Mouse (Mus musculus) mature B cell (primary cell): ENCODE results near the gene Nlgn1.

ENCODE experiments used
- in situ Hi-C: fragments of 300-500 bp; cut with MboI; formaldehyde crosslinking; loops from 2 replicates; pipeline ENCODE4 v1.14.3; 2019

Nlgn1 gene

DNA sequence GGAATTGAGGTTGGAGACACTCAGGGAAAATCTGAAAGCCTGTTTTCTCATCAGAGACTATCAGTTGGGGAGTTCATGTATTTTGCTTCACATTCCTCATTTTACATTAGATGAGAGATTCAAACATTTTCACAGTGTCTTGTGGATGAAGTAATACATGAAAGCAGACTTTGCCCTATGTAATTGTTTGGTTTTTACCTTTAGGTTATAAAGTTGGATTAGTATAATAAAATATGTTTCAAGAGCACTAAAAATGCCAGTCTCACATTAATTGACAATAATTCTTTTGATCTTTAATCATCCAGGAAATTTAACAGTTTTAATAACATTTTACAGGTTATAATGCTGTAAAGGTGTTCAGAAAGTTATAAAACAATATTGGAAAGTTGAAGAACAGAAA, 262.9 kb downstream of the Nlgn1 start:
- in situ Hi-C loops = no loop called here

DNA sequence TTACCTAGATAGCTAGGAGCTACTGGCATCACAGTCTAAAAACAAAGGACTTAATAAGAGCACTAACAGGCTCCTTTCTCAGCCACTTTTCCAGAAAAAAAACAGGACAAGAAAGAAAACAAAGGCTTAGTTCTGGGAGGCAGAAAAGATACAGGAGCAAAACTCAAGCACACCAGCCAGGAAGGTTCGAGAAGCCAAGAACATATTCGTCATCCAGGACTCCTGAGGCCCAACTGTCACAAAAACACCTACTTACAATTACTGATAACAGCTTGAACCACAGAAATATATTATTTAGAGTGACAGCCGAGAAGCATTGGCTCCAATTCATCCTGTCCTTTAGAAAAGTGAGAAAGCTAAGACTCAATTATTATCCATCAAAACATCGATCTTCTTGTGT, 281.5 kb downstream of the Nlgn1 start:
- in situ Hi-C loops = no loop called here

DNA sequence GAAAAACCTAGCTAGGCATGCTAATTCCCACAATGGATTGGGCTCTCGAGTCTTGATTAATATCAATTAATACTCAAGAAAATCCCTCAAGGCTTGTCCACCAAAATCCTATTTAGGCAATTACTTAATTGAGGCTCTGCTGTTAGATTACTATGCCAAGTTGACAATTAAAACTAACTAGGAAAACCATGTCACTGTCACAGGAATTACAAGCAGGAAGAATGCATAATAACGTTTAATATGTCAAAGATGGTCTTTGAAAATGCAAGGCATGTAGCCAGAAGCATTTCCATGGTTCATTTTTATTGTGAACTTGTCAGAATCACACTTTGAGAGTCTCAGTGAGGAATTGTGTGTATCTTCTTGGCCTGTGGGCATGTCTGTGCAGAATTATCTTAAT, 289.3 kb downstream of the Nlgn1 start:
- in situ Hi-C loops = no loop called here

GRCm38 (mm10) chr3:26039696-26040095, 292.6 kb downstream of the Nlgn1 start:
- in situ Hi-C loops = no loop called here

DNA sequence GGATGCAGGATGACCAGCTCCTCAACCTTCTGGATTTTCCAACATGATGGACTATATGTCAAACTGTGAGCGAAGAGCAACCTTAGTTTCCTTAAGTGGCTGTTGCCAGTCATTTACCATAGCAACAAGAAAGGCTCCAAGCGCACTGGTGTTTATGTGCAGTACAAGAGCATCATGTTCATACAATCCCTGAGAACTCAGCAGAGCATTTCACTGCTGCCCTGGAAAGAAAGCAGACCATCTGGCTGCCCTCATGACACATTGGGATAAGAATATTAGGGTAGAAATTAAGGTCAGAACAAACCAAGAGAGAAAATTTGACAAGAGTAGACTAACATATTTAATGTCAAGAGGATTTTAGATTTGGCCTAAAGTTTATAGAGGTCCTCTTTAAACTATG, 306.2 kb downstream of the Nlgn1 start:
- in situ Hi-C loops = no loop called here

DNA sequence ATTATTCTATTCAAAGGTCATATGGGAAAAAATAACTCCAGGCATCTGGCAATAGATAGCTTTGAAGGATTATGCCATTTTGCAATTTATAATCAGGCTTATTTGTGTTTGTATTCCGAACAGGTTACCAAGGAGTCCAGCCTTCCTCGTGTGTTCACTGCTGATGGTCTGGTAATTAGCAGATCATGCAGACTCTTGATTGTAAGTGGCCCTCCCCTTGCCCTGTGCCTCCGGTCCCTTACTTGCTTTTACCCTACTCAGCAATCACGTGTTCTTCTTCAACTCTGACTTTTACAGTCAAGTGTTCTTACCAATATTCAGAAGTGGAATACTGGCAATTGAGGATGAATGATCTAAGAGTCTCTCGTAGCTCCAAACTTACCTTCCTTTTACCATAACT, 309.0 kb downstream of the Nlgn1 start:
- in situ Hi-C loops = no loop called here

GRCm38 (mm10) chr3:26021632-26022184, 310.6 kb downstream of the Nlgn1 start:
- in situ Hi-C loops = no loop called here

DNA sequence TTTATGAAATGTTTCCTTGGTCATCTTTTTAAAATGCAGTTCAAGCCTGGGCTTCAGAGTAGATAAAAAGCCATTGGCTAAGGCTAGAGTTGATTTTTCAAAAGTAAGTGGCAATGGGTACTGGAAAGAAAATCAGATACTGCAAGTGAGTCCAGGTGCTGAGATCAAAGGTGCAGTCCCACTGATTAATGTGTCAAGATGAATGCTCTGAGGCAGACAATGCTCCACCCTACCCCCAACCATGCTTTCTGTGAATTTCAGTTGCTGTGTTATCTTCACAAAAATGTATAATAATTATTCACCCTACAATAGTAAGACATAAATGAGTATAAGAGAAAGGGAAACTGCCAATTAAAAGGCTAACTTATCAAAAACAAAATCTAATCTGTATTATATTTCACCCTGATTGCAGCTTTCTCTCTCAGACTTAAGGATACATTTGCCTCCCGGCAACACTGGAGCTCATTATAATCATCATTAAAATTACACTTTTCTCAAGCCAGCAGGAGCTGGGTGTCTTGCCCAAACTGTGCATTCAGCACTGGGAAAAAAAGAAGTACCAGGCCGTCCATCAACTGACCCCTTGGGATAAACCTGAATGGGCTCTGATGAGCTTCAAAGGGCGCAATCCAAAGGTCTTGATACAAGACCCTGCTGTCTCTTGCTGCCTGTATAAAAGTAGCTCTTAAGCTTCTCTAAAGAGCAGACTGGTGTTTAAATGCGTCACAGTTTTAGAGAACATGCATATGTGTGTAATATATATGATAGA, 320.8 kb downstream of the Nlgn1 start:
- in situ Hi-C loops = no loop called here

- in situ Hi-C loops = no loop called here
Observed at GRCm38 (mm10) chr3:26002863-26003608, 329.2 kb downstream of the Nlgn1 start.

GRCm38 (mm10) chr3:26002367-26002766, 329.9 kb downstream of the Nlgn1 start:
- in situ Hi-C loops = no loop called here

DNA sequence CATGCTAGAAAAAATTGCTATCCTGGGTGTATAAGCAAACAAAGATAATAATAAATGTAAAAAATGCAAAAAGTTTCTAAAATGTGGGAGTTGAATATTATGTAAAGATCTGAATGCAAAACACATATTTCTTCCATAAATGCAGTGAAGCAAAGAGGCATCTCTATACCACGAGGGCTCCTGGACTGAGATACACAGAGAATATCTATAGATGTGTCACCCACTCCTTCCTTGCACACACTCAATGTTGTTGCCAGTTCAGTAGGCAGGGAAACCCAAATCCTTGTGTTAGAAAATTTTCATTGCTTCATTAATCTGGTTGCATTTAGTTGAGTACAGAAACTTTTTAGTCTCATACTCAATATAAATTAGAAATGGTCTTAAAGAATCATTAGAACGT, 364.7 kb downstream of the Nlgn1 start:
- in situ Hi-C loops = no loop called here

DNA sequence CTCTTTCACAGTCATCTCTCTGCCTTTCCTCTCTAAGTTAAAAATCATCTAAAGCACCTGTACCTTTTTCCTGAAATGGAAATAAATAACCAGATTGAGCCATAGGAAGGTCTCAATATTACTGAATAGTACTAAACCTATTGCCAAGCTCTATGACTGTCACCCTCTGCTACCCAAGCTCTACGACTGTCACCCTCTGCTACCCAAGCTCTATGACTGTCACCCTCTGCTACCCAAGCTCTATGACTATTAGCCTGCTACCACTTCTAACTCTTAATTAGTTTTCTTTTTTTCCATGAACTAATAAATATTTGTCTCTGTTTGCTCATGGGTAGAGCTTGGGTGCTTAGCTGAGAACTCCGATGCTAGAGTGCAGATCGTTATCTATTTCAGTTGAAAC, 368.0 kb downstream of the Nlgn1 start:
- in situ Hi-C loops = no loop called here

DNA sequence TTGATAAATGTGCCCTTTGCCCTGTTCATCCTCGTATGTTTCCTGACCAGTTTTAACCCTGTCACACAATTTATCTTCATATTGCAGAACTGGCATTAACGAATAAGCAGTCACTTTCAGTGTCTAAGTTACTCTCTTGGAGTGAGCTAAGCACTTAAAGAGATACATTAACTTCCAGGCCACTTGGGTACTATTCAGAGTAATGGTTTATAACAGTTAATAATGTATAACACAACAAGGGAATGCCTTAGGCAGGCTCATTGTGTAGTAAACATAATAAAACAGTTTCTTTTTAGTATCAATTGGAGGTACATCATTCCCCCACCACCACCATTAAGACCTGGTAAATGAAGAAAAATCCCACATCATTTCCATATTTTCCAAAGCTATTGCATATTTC, 368.7 kb downstream of the Nlgn1 start:
- in situ Hi-C loops = no loop called here

- in situ Hi-C loops = no loop called here
Observed at GRCm38 (mm10) chr3:25916535-25916934, 415.7 kb downstream of the Nlgn1 start.

GRCm38 (mm10) chr3:25914365-25915065, 417.7 kb downstream of the Nlgn1 start:
- in situ Hi-C loops = no loop called here

DNA sequence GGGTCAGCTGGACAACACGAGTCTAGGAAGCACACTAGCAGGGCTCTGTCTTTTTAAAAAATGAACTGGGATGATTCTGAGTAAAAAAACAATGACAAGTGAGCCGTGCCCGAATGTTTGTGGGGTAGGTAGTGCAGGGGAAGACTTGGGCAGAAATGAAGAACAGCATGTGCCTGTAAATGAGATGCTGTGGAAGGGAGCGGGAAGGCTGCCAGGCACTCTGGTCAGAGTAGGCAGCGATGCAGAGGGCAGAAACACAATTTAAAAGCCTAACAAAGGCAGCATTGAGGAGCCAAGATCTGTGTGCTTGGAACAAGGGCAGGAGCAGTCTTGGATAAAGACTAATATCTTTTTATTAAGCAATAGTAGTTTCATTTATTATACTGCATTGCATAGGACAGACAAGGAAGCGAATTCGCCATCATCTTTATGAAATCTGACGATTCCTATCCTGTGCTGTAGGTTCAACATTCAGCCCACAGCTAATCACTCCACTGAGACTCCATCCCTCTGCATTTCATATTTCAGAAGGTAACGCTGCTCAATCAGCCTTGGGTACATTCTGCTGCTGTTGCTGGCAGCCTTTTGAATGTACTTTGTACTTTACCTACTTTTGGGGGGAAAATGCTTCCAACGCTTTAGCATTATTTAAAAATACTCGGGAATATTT, 429.0 kb downstream of the Nlgn1 start:
- in situ Hi-C loops = no loop called here

DNA sequence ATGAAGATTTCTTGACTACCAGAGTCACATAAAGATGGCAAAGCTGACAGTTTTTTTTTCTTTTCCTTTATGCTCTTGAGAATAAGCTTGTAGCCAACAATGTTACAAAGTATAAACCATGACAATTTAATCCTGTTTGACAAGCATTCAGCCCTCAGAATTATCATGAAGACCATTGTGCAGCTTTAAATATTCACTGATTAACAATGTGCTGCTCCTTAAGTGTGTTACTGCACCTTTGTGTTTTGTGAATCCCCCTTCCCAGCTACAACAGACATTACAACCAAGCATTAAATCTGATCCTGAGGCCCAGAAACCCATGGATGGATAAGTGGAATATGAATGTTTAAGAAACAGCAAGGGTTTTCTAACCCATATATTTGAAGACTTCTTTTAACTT, 434.8 kb downstream of the Nlgn1 start:
- in situ Hi-C loops = no loop called here

GRCm38 (mm10) chr3:25884797-25885196, 447.5 kb downstream of the Nlgn1 start:
- in situ Hi-C loops = no loop called here

GRCm38 (mm10) chr3:25869161-25869560, 463.1 kb downstream of the Nlgn1 start:
- in situ Hi-C loops = no loop called here

GRCm38 (mm10) chr3:25858384-25858783, 473.9 kb downstream of the Nlgn1 start:
- in situ Hi-C loops = no loop called here

DNA sequence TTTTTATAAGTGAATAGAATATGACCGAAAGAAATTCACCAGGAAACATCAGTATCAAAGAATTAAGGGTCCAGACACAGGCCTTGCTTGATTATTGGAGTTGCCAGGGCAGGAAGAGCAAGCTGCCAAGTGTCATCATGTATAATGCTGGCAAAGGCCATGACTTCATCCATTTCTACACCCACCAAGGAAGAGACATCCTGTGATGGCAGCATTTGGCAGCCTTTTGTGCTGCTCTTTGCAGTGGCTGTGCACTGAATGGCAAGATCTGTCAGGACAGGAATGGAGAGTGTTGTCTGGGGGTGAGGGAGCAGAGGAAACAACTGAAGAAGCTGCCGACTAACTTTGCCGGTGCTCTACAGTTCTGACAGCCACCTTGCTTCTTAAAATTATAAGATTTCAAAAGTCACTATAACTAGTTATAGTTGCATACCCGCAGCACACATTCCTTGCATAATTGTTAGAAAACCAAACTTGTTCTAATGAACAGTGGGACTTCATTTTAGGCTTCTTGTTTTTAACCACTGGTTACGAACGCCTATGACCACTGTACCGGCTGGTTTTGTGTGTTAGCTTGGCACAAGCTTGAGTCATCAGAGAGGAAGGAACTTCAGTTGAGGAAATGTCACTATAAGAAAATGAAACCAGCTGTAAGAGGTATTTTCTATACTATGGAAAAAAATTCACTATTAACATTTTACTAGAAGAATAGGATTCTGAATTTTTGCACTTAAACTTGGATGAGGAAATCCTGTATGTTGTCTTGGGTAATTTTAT, 487.4 kb downstream of the Nlgn1 start:
- in situ Hi-C loops = no loop called here
